8 mouse cellular contexts compared by ENCODE assay signal in genomic region chr9:94613891-94614671, GRCm38 (mm10). TPM values are rescaled to one million over a fixed set of nuclear protein-coding genes. Genes with fewer than 3 reads are reported as not detected.
A peak's percentile ranks its signal among the peaks of the same experiment; 100 is the strongest.
DNase-seq lines count a peak whose midpoint lies in the region; ATAC-seq and TF ChIP-seq lines count a peak whose summit lies in the region.

No protein-coding gene starts in this region.

- peak; percentile 42 for DNase-seq in adrenal gland, postnatal 10 days
- no peak for DNase-seq in adrenal gland, adult 8-10 months
- peak; percentile 59 for DNase-seq in MEL-GATA-1-ER (ENCODE audit: extremely low read depth, low read depth)
- peak; percentile 36 to 54 for DNase-seq in kidney, postnatal 36 days
- peak; percentile 59 for DNase-seq in lung, postnatal 25 days (ENCODE audit: low spot score)
- DNase-seq in stomach, postnatal 0 days (ENCODE audit: low spot score) = no peak

- H3K9me3 ChIP-seq in heart, embryonic 16.5 days (replicated peaks; ENCODE audit: control insufficient read depth, low read length) = no peaks in the 10 kb centered on the region
- H3K9me3 ChIP-seq in stomach, postnatal 0 days (ENCODE audit: control insufficient read depth, low read length) = no peaks in the 10 kb centered on the region

- peak; percentile 79 for TF ChIP-seq CTCF in stomach, postnatal 0 days (IDR thresholded peaks at IDR 0.05; ENCODE audit: low read depth)

- ATAC-seq in common myeloid progenitor, adult 5-6 weeks (replicated peaks; ENCODE audit: low read depth, poor library complexity, severe bottlenecking) = peak; percentile 93
- ATAC-seq in heart, embryonic 16.5 days (replicated peaks; ENCODE audit: extremely low read depth, insufficient read depth, low FRiP score) = peak; percentile 72
- ATAC-seq in stomach, postnatal 0 days (ENCODE audit: low FRiP score, low TSS enrichment) = no peak

- H3K27ac ChIP-seq in heart, embryonic 16.5 days (ENCODE audit: low read length) = peak overlapping the region; percentile 17
- H3K27ac ChIP-seq in stomach, postnatal 0 days (replicated peaks) = no peak overlapping the region

- H3K4me3 ChIP-seq in heart, embryonic 16.5 days (ENCODE audit: low read length) = no peak overlapping the region
- no peak overlapping the region for H3K4me3 ChIP-seq in stomach, postnatal 0 days (ENCODE audit: low read depth, low read length)

- H3K4me1 ChIP-seq in heart, embryonic 16.5 days (ENCODE audit: control insufficient read depth, insufficient read depth, low read length) = peaks cover 20% of the 10 kb centered on the region
- H3K4me1 ChIP-seq in stomach, postnatal 0 days (replicated peaks; ENCODE audit: control insufficient read depth, insufficient read depth) = no peaks in the 10 kb centered on the region

- WGBS in heart, embryonic 16.5 days = 16% methylated on average over 6 of the region's 6 CpGs
- WGBS in stomach, postnatal 0 days = 35% methylated on average over 6 of the region's 6 CpGs

- no peaks in the 10 kb centered on the region for H3K27me3 ChIP-seq in heart, embryonic 16.5 days (ENCODE audit: control insufficient read depth, insufficient read depth, low read length)
- no peaks in the 10 kb centered on the region for H3K27me3 ChIP-seq in stomach, postnatal 0 days (ENCODE audit: control insufficient read depth, insufficient read depth, low read length)

- no peaks in the 10 kb centered on the region for H3K36me3 ChIP-seq in heart, embryonic 16.5 days (ENCODE audit: control insufficient read depth, insufficient read depth)
- no peaks in the 10 kb centered on the region for H3K36me3 ChIP-seq in stomach, postnatal 0 days (ENCODE audit: control insufficient read depth, insufficient read depth, low read length)

- H3K4me2 ChIP-seq in heart, embryonic 16.5 days (ENCODE audit: low read depth, low read length) = no peak overlapping the region
- no peak overlapping the region for H3K4me2 ChIP-seq in stomach, postnatal 0 days (replicated peaks; ENCODE audit: low read depth)

- no peak for TF ChIP-seq EP300 in stomach, postnatal 0 days (optimal IDR thresholded peaks at IDR 0.05)

- no peak overlapping the region for H3K9ac ChIP-seq in heart, embryonic 16.5 days (ENCODE audit: low read length)
- H3K9ac ChIP-seq in stomach, postnatal 0 days (ENCODE audit: low read length) = no peak overlapping the region

RNA-seq across cellular contexts. Expression of gene Slc9a9, which starts 55.6 kb away (rescaled TPM):
- 1 to 10 TPM; 3.2 to 4.3 TPM for total RNA-seq in adrenal gland, postnatal 10 days (2021)
- total RNA-seq in adrenal gland, adult 8-10 months (2022) = 1 to 10 TPM; 2.6 to 6.8 (median 3.4) TPM
- total RNA-seq in common myeloid progenitor, adult 5-6 weeks (2017) = 13.7 and 15.9 TPM in 2 replicates
- polyA plus RNA-seq in heart, embryonic 16.5 days (2015; fragmentation: Nextera tagmentation; extraction: Ambion mirVana) = 4.5 and 6.3 TPM in 2 replicates
- polyA plus RNA-seq in stomach, postnatal 0 days (2015; fragmentation: Nextera tagmentation; extraction: Ambion mirVana) = 3.4 and 3.8 TPM in 2 replicates

Comparison
In these comparisons a context has a peak if more than half of its experiments do, and no peak if none do; other contexts are left out.
1. DNase-seq: peak in adrenal gland, postnatal 10 days (single experiment), MEL-GATA-1-ER (single experiment), kidney, postnatal 36 days (2 of 2) and lung, postnatal 25 days (single experiment); none in adrenal gland, adult 8-10 months (single experiment) and stomach, postnatal 0 days (single experiment).